10 mouse cellular contexts compared by ENCODE assay signal in genomic region chr7:110120157-110120784, GRCm38 (mm10). TPM values are rescaled to one million over a fixed set of nuclear protein-coding genes. Genes with fewer than 3 reads are reported as not detected.
DNase-seq lines count a peak whose midpoint lies in the region; ATAC-seq lines count a peak whose summit lies in the region.
"Had no signal": no experiment of that assay in that cellular context is flagged by ENCODE, and none has a peak within 500 bp of the region (broad histone marks: within the 10 kb centered on the region; RNA-seq: fewer than 3 reads in every experiment).

No protein-coding gene starts in this region.

- peak; percentile 27 for DNase-seq in CD4-positive, CD25-positive, alpha-beta regulatory T cell, adult 2 months (ENCODE audit: low read depth, low spot score)
- no peak for DNase-seq in limb, embryonic 10.5 days (ENCODE audit: low spot score)
- no peak for DNase-seq in thymus, adult 18-20 months
- DNase-seq in layer of hippocampus, adult 8-10 months (ENCODE audit: low spot score in 2 of 2): no peak
- DNase-seq: cerebellum, postnatal 25 days; left cerebral cortex, postnatal 4 days had no signal

- H3K4me2 ChIP-seq in limb, embryonic 13.5 days (replicated peaks): peak overlapping the region; percentile 77
- H3K4me2 ChIP-seq in heart, embryonic 14.5 days (ENCODE audit: low read length): peak overlapping the region; percentile 79

- no peaks in the 10 kb centered on the region for H3K9me3 ChIP-seq in limb, embryonic 13.5 days
- no peaks in the 10 kb centered on the region for H3K9me3 ChIP-seq in limb, embryonic 10.5 days (replicated peaks)
- H3K9me3 ChIP-seq in heart, embryonic 14.5 days (ENCODE audit: control insufficient read depth, low read length): no peaks in the 10 kb centered on the region

- no peak for ATAC-seq in CD4-positive, CD25-positive, alpha-beta regulatory T cell, adult 4 months
- ATAC-seq in limb, embryonic 13.5 days (ENCODE audit: low FRiP score, low read depth): no peak
- ATAC-seq in heart, embryonic 14.5 days (ENCODE audit: insufficient number of reproducible peaks, insufficient read depth, low FRiP score, low read depth): no peak

- 84% methylated on average over 2 of the region's 2 CpGs for WGBS in limb, embryonic 13.5 days
- WGBS in limb, embryonic 10.5 days: 88% methylated on average over 2 of the region's 2 CpGs
- WGBS in heart, embryonic 14.5 days: 66% methylated on average over 2 of the region's 2 CpGs
- 83% methylated on average over 2 of the region's 2 CpGs for WGBS in macrophage (ENCODE audit: missing documents)

- H3K4me1 ChIP-seq in limb, embryonic 13.5 days: peaks cover 22% of the 10 kb centered on the region
- peaks cover 20% of the 10 kb centered on the region for H3K4me1 ChIP-seq in limb, embryonic 10.5 days
- H3K4me1 ChIP-seq in heart, embryonic 14.5 days (ENCODE audit: control insufficient read depth in 2 of 2, insufficient read depth in 2 of 2, low read length in 2 of 2): peaks cover 12 to 30% of the 10 kb centered on the region in 2 experiments

- peaks cover 24% of the 10 kb centered on the region for H3K79me2 ChIP-seq in macrophage (ENCODE audit: inconsistent target)

- H3K36me3 ChIP-seq in limb, embryonic 13.5 days: no peaks in the 10 kb centered on the region; the same call in 1 of the 2 replicates
- H3K36me3 ChIP-seq in limb, embryonic 10.5 days: peaks cover 12% of the 10 kb centered on the region
- H3K36me3 ChIP-seq in heart, embryonic 14.5 days (ENCODE audit: control insufficient read depth, insufficient read depth, low read length): no peaks in the 10 kb centered on the region
- no peaks in the 10 kb centered on the region for H3K36me3 ChIP-seq in macrophage (ENCODE audit: inconsistent target)

- no peak overlapping the region for H3K9ac ChIP-seq in limb, embryonic 13.5 days
- peak overlapping the region; percentile 80 for H3K9ac ChIP-seq in heart, embryonic 14.5 days (ENCODE audit: low read length)

- no peaks in the 10 kb centered on the region for H3K27me3 ChIP-seq in limb, embryonic 13.5 days
- H3K27me3 ChIP-seq in limb, embryonic 10.5 days (ENCODE audit: low read depth, poor library complexity, severe bottlenecking): no peaks in the 10 kb centered on the region
- no peaks in the 10 kb centered on the region for H3K27me3 ChIP-seq in heart, embryonic 14.5 days (ENCODE audit: control insufficient read depth, insufficient read depth, low read length)

- H3K4me3 ChIP-seq in limb, embryonic 13.5 days: no peak overlapping the region
- no peak overlapping the region for H3K4me3 ChIP-seq in limb, embryonic 10.5 days
- H3K4me3 ChIP-seq in heart, embryonic 14.5 days (ENCODE audit: control insufficient read depth in 1 of 2, insufficient read depth in 1 of 2, low read depth in 1 of 2, low read length in 2 of 2): peak overlapping the region in 1 of 2 experiments; percentile 76; a peak in 1 of 4 replicates
- peak overlapping the region; percentile 64; the same call in 1 of the 2 replicates for H3K4me3 ChIP-seq in macrophage (ENCODE audit: inconsistent target)

- no peak overlapping the region for H3K27ac ChIP-seq in limb, embryonic 13.5 days
- H3K27ac ChIP-seq in limb, embryonic 10.5 days: no peak overlapping the region
- peak overlapping the region; percentile 68 to 90 for H3K27ac ChIP-seq in heart, embryonic 14.5 days (replicated peaks in 1 of 2; ENCODE audit: control insufficient read depth in 1 of 2, insufficient read depth in 1 of 2, low read depth in 2 of 2, low read length in 2 of 2)
- H3K27ac ChIP-seq in macrophage: peak overlapping the region; percentile 80

RNA-seq across cellular contexts. Expression of gene Wee1, which starts 1.6 kb away (rescaled TPM):
- 1 to 10 TPM in 1 of 2 experiments, under 1 TPM in 1; 0.96 to 1.8 TPM for polyA plus RNA-seq in CD4-positive, CD25-positive, alpha-beta regulatory T cell, adult 4 months (2017; shearing (Covaris generic))
- polyA plus RNA-seq in limb, embryonic 13.5 days (2015; fragmentation: Nextera tagmentation; extraction: Ambion mirVana): 22.6 and 22.8 TPM in 2 replicates
- polyA plus RNA-seq in limb, embryonic 10.5 days (2016; fragmentation: Nextera tagmentation; extraction: Ambion mirVana): 33.0 and 34.8 TPM in 2 replicates
- polyA plus RNA-seq in heart, embryonic 14.5 days (2014; fragmentation: Nextera tagmentation; extraction: Ambion mirVana): 29.8 and 30.2 TPM in 2 replicates
- 1 to 10 TPM in 25 of 26 experiments, under 1 TPM in 1; 0.83 to 9.7 (median 3.1) TPM for total RNA-seq in macrophage (2018; cell fraction: chromatin; rRNA removed)
- 10 to 100 TPM in 5 of 26 experiments, 1 to 10 TPM in 21; 3.3 to 13.9 (median 7.7) TPM for total RNA-seq in macrophage (2018; cell fraction: cytosol; rRNA removed)
- total RNA-seq in macrophage (2018; cell fraction: nucleus; rRNA removed): 10 to 100 TPM in 3 of 26 experiments, 1 to 10 TPM in 23; 3.3 to 20.2 (median 5.0) TPM
- 6.0 to 21.4 TPM (median 10.7 TPM) in 3 replicates for polyA plus RNA-seq in macrophage (2018)
- total RNA-seq in layer of hippocampus, adult 8-10 months (2022): 10 to 100 TPM; 16.4 to 23.0 (median 20.2) TPM

RNA-seq across cellular contexts. Expression of gene Zfp143, which starts 59.3 kb away (rescaled TPM):
- 10 to 100 TPM; 42.5 to 50.0 TPM for polyA plus RNA-seq in CD4-positive, CD25-positive, alpha-beta regulatory T cell, adult 4 months (2017; shearing (Covaris generic))
- polyA plus RNA-seq in limb, embryonic 13.5 days (2015; fragmentation: Nextera tagmentation; extraction: Ambion mirVana): 19.2 and 20.5 TPM in 2 replicates
- polyA plus RNA-seq in limb, embryonic 10.5 days (2016; fragmentation: Nextera tagmentation; extraction: Ambion mirVana): 23.8 and 27.5 TPM in 2 replicates
- 14.3 and 15.9 TPM in 2 replicates for polyA plus RNA-seq in heart, embryonic 14.5 days (2014; fragmentation: Nextera tagmentation; extraction: Ambion mirVana)
- total RNA-seq in macrophage (2018; cell fraction: chromatin; rRNA removed): 10 to 100 TPM in 24 of 26 experiments, 1 to 10 TPM in 2; 4.6 to 27.2 (median 20.6) TPM
- 10 to 100 TPM in 20 of 26 experiments, 1 to 10 TPM in 6; 6.5 to 14.9 (median 11.1) TPM for total RNA-seq in macrophage (2018; cell fraction: cytosol; rRNA removed)
- 10 to 100 TPM in 22 of 26 experiments, 1 to 10 TPM in 4; 7.5 to 25.9 (median 17.0) TPM for total RNA-seq in macrophage (2018; cell fraction: nucleus; rRNA removed)
- 9.7 to 17.2 TPM (median 11.3 TPM) in 3 replicates for polyA plus RNA-seq in macrophage (2018)
- 10 to 100 TPM in 3 of 4 experiments, 1 to 10 TPM in 1; 9.7 to 13.4 (median 11.9) TPM for total RNA-seq in layer of hippocampus, adult 8-10 months (2022)

Comparison
In these comparisons a context has a peak if more than half of its experiments do, and no peak if none do; other contexts are left out.
1. H3K27ac ChIP-seq: peak in heart, embryonic 14.5 days (2 of 2) and macrophage (single experiment); none in limb, embryonic 13.5 days (single experiment) and limb, embryonic 10.5 days (single experiment).